Mouse (Mus musculus): ENCODE results near the gene Bmp8b. TPM values are rescaled to one million over a fixed set of nuclear protein-coding genes. Genes with fewer than 3 reads are reported as not detected.

Bmp8b gene
- total RNA-seq, 2 experiments from 2014 or later = not detected

Other genes with a start within 250 kb of the Bmp8b start
- gene Cap1, start 219.1 kb upstream of the Bmp8b start, total RNA-seq (2021) = 10 to 100 TPM; 46.3 to 52.7 TPM
- gene Mfsd2a, start 144.0 kb upstream of the Bmp8b start, total RNA-seq (2021) = 1 to 10 TPM in 1 of 2 experiments, not detected in 1; 2.8 TPM
- gene Mycl, start 109.5 kb upstream of the Bmp8b start, total RNA-seq (2021) = under 1 TPM; 0.25 to 0.87 TPM
- 1 to 10 TPM; 4.9 to 5.5 TPM for gene Trit1, start 88.6 kb upstream of the Bmp8b start, total RNA-seq (2021)
- not detected for gene Oxct2b, start 11.1 kb downstream of the Bmp8b start, total RNA-seq (2021)
- gene Ppie, start 34.8 kb downstream of the Bmp8b start, total RNA-seq (2021) = 10 to 100 TPM; 21.1 to 26.5 TPM
- under 1 TPM; 0.05 to 0.50 TPM for gene Hpcal4, start 78.1 kb downstream of the Bmp8b start, total RNA-seq (2021)
- 10 to 100 TPM; 50.8 to 64.1 TPM for gene Nt5c1a, start 96.3 kb downstream of the Bmp8b start, total RNA-seq (2021)
- 10 to 100 TPM in 1 of 2 experiments, 1 to 10 TPM in 1; 8.9 to 11.2 TPM for gene Heyl, start 128.4 kb downstream of the Bmp8b start, total RNA-seq (2021)
- 100 to 1,000 TPM; 336 to 356 TPM for gene Pabpc4, start 157.2 kb downstream of the Bmp8b start, total RNA-seq (2021)
- not detected for gene Oxct2a, start 218.5 kb downstream of the Bmp8b start, total RNA-seq (2021)
- gene Bmp8a, start 238.1 kb downstream of the Bmp8b start, total RNA-seq (2021) = not detected